Mouse (Mus musculus): Measurements from ENCODE around the gene Srf. TPM values are rescaled to one million over a fixed set of nuclear protein-coding genes. Genes with fewer than 3 reads are reported as not detected.
A peak's percentile ranks its signal among the peaks of the same experiment; 100 is the strongest.

Gene Srf
- total RNA-seq, 2 experiments from 2014 or later: 57.0 to 74.2 TPM

GRCm38 (mm10) chr17:46554977-46555672 lies 850 bp downstream of the Srf start:
- intact Hi-C loops (cut with DNase I): loop anchor here (5.0 to 10.0 kb wide), 2 partner anchors 90 to 147 kb away; partner anchors contain the start of genes Klc4 and Mrpl2
- peak overlapping the region; percentile 91 for H3K4me3 ChIP-seq
- DNase-seq (ENCODE audit: extremely low spot score in 1 of 2, low spot score in 2 of 2): peak; percentile 33 to 50
- no peak for TF ChIP-seq CTCF (IDR thresholded peaks at IDR 0.05)
- H3K27ac ChIP-seq: peak overlapping the region; percentile 97

- Histone ChIP-seq H3K27ac (peak overlapping the region; percentile 97), H3K4me3 (peak overlapping the region; percentile 91)
- TF ChIP-seq CTCF (IDR thresholded peaks at IDR 0.05): no peak
- intact Hi-C loops (cut with DNase I): loop anchor here (5.0 to 10.0 kb wide), 2 partner anchors 90 to 148 kb away; partner anchors contain the start of genes Klc4 and Mrpl2
- peak in 1 of 2 experiments; percentile 59 for DNase-seq (ENCODE audit: extremely low spot score in 1 of 2, low spot score in 2 of 2)
Measured at GRCm38 (mm10) chr17:46554646-46554976, 1.4 kb downstream of the Srf start.

- Histone ChIP-seq H3K27ac (peak overlapping the region; percentile 97), H3K4me3 (peak overlapping the region; percentile 91)
- intact Hi-C loops (cut with DNase I): loop anchor here (5.0 to 10.0 kb wide), 2 partner anchors 91 to 148 kb away; partner anchors contain the start of genes Klc4 and Mrpl2
- no peak for DNase-seq (ENCODE audit: extremely low spot score in 1 of 2, low spot score in 2 of 2)
- no peak for TF ChIP-seq CTCF (IDR thresholded peaks at IDR 0.05)
Measured at GRCm38 (mm10) chr17:46553926-46554325, 2.0 kb downstream of the Srf start.

- TF ChIP-seq CTCF (IDR thresholded peaks at IDR 0.05): no peak
- intact Hi-C loops (cut with DNase I): loop anchor here (5.0 to 10.0 kb wide), 2 partner anchors 91 to 149 kb away; partner anchors contain the start of genes Klc4 and Mrpl2
- DNase-seq (ENCODE audit: extremely low spot score in 1 of 2, low spot score in 2 of 2): peak in 1 of 2 experiments; percentile 34
- Histone ChIP-seq H3K4me3 (peak overlapping the region; percentile 91), H3K27ac (peak overlapping the region; percentile 97)
Measured at GRCm38 (mm10) chr17:46553469-46553868, 2.5 kb downstream of the Srf start.

GRCm38 (mm10) chr17:46552841-46553423 lies 3.0 kb downstream of the Srf start:
- H3K27ac ChIP-seq: peak overlapping the region; percentile 97
- peak overlapping the region; percentile 91 for H3K4me3 ChIP-seq
- peak; percentile 85 to 88 for DNase-seq (ENCODE audit: extremely low spot score in 1 of 2, low spot score in 2 of 2)
- intact Hi-C loops (cut with DNase I): loop anchor here (5.0 to 10.0 kb wide), 2 partner anchors 92 to 149 kb away; partner anchors contain the start of genes Klc4 and Mrpl2
- no peak for TF ChIP-seq CTCF (IDR thresholded peaks at IDR 0.05)

- intact Hi-C loops (cut with DNase I): loop anchor here (5.0 to 10.0 kb wide), 2 partner anchors 93 to 150 kb away; partner anchors contain the start of genes Klc4 and Mrpl2
- no peak for TF ChIP-seq CTCF (IDR thresholded peaks at IDR 0.05)
- H3K27ac ChIP-seq: 0 out of 2 replicates have a peak overlapping the region, but pooled peaks have one; percentile 4
- no peak for DNase-seq (ENCODE audit: extremely low spot score in 1 of 2, low spot score in 2 of 2)
- peak overlapping the region; percentile 31 for H3K4me3 ChIP-seq
Measured at GRCm38 (mm10) chr17:46552151-46552550, 3.8 kb downstream of the Srf start.

- no peak overlapping the region for H3K27ac ChIP-seq
- no peak overlapping the region for H3K4me3 ChIP-seq
- peak in 1 of 2 experiments; percentile 10 for DNase-seq (ENCODE audit: extremely low spot score in 1 of 2, low spot score in 2 of 2)
- no peak for TF ChIP-seq CTCF (IDR thresholded peaks at IDR 0.05)
- intact Hi-C loops (cut with DNase I): loop anchor here (5.0 to 10.0 kb wide), 2 partner anchors 93 to 151 kb away; partner anchors contain the start of genes Klc4 and Mrpl2
Measured at GRCm38 (mm10) chr17:46551369-46551768, 4.6 kb downstream of the Srf start.

- intact Hi-C loops (cut with DNase I): loop anchor here (5.0 to 10.0 kb wide), 2 partner anchors 94 to 151 kb away; partner anchors contain the start of genes Klc4 and Mrpl2
- no peak for TF ChIP-seq CTCF (IDR thresholded peaks at IDR 0.05)
- no peak for DNase-seq (ENCODE audit: extremely low spot score in 1 of 2, low spot score in 2 of 2)
- no peak overlapping the region for H3K4me3 ChIP-seq
- H3K27ac ChIP-seq: no peak overlapping the region
Measured at GRCm38 (mm10) chr17:46550904-46551303, 5.1 kb downstream of the Srf start.

- Histone ChIP-seq H3K4me3 (no peak overlapping the region), H3K27ac (no peak overlapping the region)
- no peak for TF ChIP-seq CTCF (IDR thresholded peaks at IDR 0.05)
- intact Hi-C loops (cut with DNase I): loop anchor here (5.0 to 10.0 kb wide), 2 partner anchors 95 to 153 kb away; partner anchors contain the start of genes Klc4 and Mrpl2
- peak in 1 of 2 experiments; percentile 6 for DNase-seq (ENCODE audit: extremely low spot score in 1 of 2, low spot score in 2 of 2)
Measured at GRCm38 (mm10) chr17:46549642-46550041, 6.3 kb downstream of the Srf start.

- TF ChIP-seq CTCF (IDR thresholded peaks at IDR 0.05): peak; percentile 55
- Histone ChIP-seq H3K4me3 (no peak overlapping the region), H3K27ac (no peak overlapping the region)
- DNase-seq (ENCODE audit: extremely low spot score in 1 of 2, low spot score in 2 of 2): peak in 1 of 2 experiments; percentile 54
- intact Hi-C loops (cut with DNase I): no loop called here
Measured at GRCm38 (mm10) chr17:46549193-46549592, 6.8 kb downstream of the Srf start.

GRCm38 (mm10) chr17:46548741-46549140 lies 7.2 kb downstream of the Srf start:
- Histone ChIP-seq H3K4me3 (no peak overlapping the region), H3K27ac (no peak overlapping the region)
- peak in 1 of 2 experiments; percentile 8 for DNase-seq (ENCODE audit: extremely low spot score in 1 of 2, low spot score in 2 of 2)
- no peak for TF ChIP-seq CTCF (IDR thresholded peaks at IDR 0.05)
- intact Hi-C loops (cut with DNase I): no loop called here

- no peak for DNase-seq (ENCODE audit: extremely low spot score in 1 of 2, low spot score in 2 of 2)
- H3K4me3 ChIP-seq: no peak overlapping the region
- no peak overlapping the region for H3K27ac ChIP-seq
- no peak for TF ChIP-seq CTCF (IDR thresholded peaks at IDR 0.05)
- intact Hi-C loops (cut with DNase I): no loop called here
Measured at GRCm38 (mm10) chr17:46547923-46548322, 8.1 kb downstream of the Srf start.
